Mouse (Mus musculus) neural tube, embryonic 15.5 days (tissue): ENCODE measurements around the gene Rere. TPM values are rescaled to one million over a fixed set of nuclear protein-coding genes. Genes with fewer than 3 reads are reported as not detected.
A peak's percentile ranks its signal among the peaks of the same experiment; 100 is the strongest.

Experiments
- ATAC-seq: fragments of 200-750 bp; cut with Nextera tagmentation; 2 replicates; pipeline ENCODE4 v1.8.0; 2017; ENCODE audit warnings: mild to moderate bottlenecking, moderate TSS enrichment, moderate library complexity; ENCODE audit not compliant: low FRiP score
- H3K27ac ChIP-seq: fragments of 300-500 bp; sonication (generic); replicated peaks from 2 replicates; pipeline ENCODE4 v1.5.1; 2015; ENCODE audit warnings: mild to moderate bottlenecking, inconsistent platforms
- H3K27me3 ChIP-seq: fragments of 300-500 bp; sonication (generic); replicated peaks from 2 replicates; pipeline ENCODE4 v1.6.1; 2015; ENCODE audit warnings: inconsistent platforms
- H3K36me3 ChIP-seq: fragments of 300-500 bp; sonication (generic); 2 replicates; pipeline ENCODE4 v1.6.1; 2015; ENCODE audit warnings: inconsistent platforms
- H3K4me1 ChIP-seq: fragments of 300-500 bp; sonication (generic); 2 replicates; pipeline ENCODE4 v1.6.1; 2015; ENCODE audit warnings: inconsistent platforms
- H3K4me2 ChIP-seq: fragments of 300-500 bp; sonication (generic); 2 replicates; pipeline ENCODE4 v1.6.1; 2015; ENCODE audit warnings: inconsistent platforms, mild to moderate bottlenecking, moderate library complexity
- H3K4me3 ChIP-seq: fragments of 300-500 bp; sonication (generic); replicated peaks from 2 replicates; pipeline ENCODE4 v1.5.1; 2015; ENCODE audit warnings: mild to moderate bottlenecking, inconsistent platforms
- H3K9ac ChIP-seq: fragments of 300-500 bp; sonication (generic); replicated peaks from 2 replicates; pipeline ENCODE4 v1.6.1; 2015; ENCODE audit warnings: mild to moderate bottlenecking, inconsistent platforms
- H3K9me3 ChIP-seq: fragments of 300-500 bp; sonication (generic); replicated peaks from 2 replicates; pipeline ENCODE4 v1.6.1; 2016; ENCODE audit warnings: inconsistent platforms
- WGBS: fragments of 180-500 bp; shearing (Covaris S2); methylation state at CpG from one replicate; pipeline ENCODE4 v1.1.7; 2015; ENCODE audit warnings: mixed read lengths; 5-methylcytosine and 5-hydroxymethylcytosine counted together
- polyA plus RNA-seq: library from polyadenylated mRNA; unstranded; fragments of >200 nt; fragmentation: Nextera tagmentation; extraction: Ambion mirVana; gene quantifications from 2 replicates; pipeline ENCODE4 v1.2.1, GENCODE M21; 2015

Gene Rere
- polyA plus RNA-seq, 1 experiment from 2014 or later, result 34.6 TPM

- Histone ChIP-seq H3K27ac (peak within 1 kb of the TSS; percentile 75), H3K4me1 (peaks cover 26% of the 10 kb centered on the region), H3K9me3 (no peaks in the 10 kb centered on the region), H3K4me2 (peak within 1 kb of the TSS; percentile 63), H3K9ac (peak within 1 kb of the TSS; percentile 76), H3K4me3 (peak within 1 kb of the TSS; percentile 62), H3K27me3 (peaks cover 3% of the 10 kb centered on the region; the same call in 1 of the 2 replicates), H3K36me3 (peaks cover 5% of the 10 kb centered on the region; the same call in 1 of the 2 replicates)
- WGBS, result 6% methylated on average over 41 of the region's 41 CpGs
- peak; percentile 81 for ATAC-seq
Observed at GRCm38 (mm10) chr4:150651390-150652277, 370.2 kb downstream of the Rere start, which contains the start of gene Slc45a1. Slc45a1 (minus strand) TSS chr4:150652174.

GRCm38 (mm10) chr4:150653072-150653599, 371.7 kb downstream of the Rere start:
- ATAC-seq, result no peak
- Histone ChIP-seq H3K27ac (no peak overlapping the region), H3K27me3 (peaks cover 3% of the 10 kb centered on the region; the same call in 1 of the 2 replicates), H3K4me1 (peaks cover 26% of the 10 kb centered on the region), H3K4me3 (no peak overlapping the region), H3K9me3 (no peaks in the 10 kb centered on the region), H3K36me3 (peaks cover 5% of the 10 kb centered on the region; the same call in 1 of the 2 replicates), H3K4me2 (no peak overlapping the region), H3K9ac (no peak overlapping the region)
- 52% methylated on average over 10 of the region's 11 CpGs for WGBS

GRCm38 (mm10) chr4:150655989-150656388, 374.5 kb downstream of the Rere start:
- H3K9ac ChIP-seq, result peak overlapping the region; percentile 24; the same call in 1 of the 2 replicates
- H3K4me1 ChIP-seq, result peaks cover 30% of the 10 kb centered on the region
- no peaks in the 10 kb centered on the region for H3K36me3 ChIP-seq
- H3K4me2 ChIP-seq, result peak overlapping the region; percentile 42
- H3K27ac ChIP-seq, result no peak overlapping the region
- ATAC-seq, result peak; percentile 62
- no peak overlapping the region for H3K4me3 ChIP-seq
- 5% methylated on average over 17 of the region's 17 CpGs for WGBS
- H3K9me3 ChIP-seq, result no peaks in the 10 kb centered on the region
- H3K27me3 ChIP-seq, result peaks cover 3% of the 10 kb centered on the region; the same call in 1 of the 2 replicates

DNA sequence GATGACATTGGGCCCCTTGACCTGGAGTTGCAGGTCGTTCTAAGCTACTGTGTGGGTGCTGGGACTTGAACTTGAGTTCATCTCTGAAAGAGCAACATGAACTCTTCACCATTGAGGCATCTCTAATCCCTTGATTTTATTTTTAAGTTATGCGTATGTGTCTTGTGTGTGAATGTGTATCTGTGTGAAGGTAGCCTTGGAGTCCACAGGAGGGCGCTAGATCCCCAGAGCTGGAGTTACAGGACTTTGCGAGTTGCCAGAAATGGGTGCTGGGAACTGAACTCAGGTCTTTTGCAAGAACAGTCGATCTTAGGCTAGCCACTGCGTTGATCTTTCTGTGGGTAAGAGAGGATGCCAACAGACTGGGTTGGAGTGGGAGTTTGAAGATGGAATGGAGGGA, 375.1 kb downstream of the Rere start:
- ATAC-seq, result no peak
- peaks cover 30% of the 10 kb centered on the region for H3K4me1 ChIP-seq
- WGBS, result 87% methylated on average over 6 of the region's 6 CpGs
- no peaks in the 10 kb centered on the region for H3K9me3 ChIP-seq
- no peaks in the 10 kb centered on the region for H3K36me3 ChIP-seq
- peaks cover 3% of the 10 kb centered on the region; the same call in 1 of the 2 replicates for H3K27me3 ChIP-seq
- no peak overlapping the region for H3K4me3 ChIP-seq
- H3K4me2 ChIP-seq, result no peak overlapping the region
- H3K27ac ChIP-seq, result no peak overlapping the region
- no peak overlapping the region for H3K9ac ChIP-seq

GRCm38 (mm10) chr4:150659926-150660610, 378.6 kb downstream of the Rere start:
- Histone ChIP-seq H3K27me3 (peaks cover 2% of the 10 kb centered on the region; the same call in 1 of the 2 replicates), H3K36me3 (no peaks in the 10 kb centered on the region), H3K9me3 (no peaks in the 10 kb centered on the region), H3K4me1 (peaks cover 27% of the 10 kb centered on the region), H3K27ac (peak overlapping the region; percentile 71), H3K4me3 (no peak overlapping the region), H3K4me2 (no peak overlapping the region), H3K9ac (no peak overlapping the region)
- 79% methylated on average over 9 of the region's 9 CpGs for WGBS
- no peak for ATAC-seq

DNA sequence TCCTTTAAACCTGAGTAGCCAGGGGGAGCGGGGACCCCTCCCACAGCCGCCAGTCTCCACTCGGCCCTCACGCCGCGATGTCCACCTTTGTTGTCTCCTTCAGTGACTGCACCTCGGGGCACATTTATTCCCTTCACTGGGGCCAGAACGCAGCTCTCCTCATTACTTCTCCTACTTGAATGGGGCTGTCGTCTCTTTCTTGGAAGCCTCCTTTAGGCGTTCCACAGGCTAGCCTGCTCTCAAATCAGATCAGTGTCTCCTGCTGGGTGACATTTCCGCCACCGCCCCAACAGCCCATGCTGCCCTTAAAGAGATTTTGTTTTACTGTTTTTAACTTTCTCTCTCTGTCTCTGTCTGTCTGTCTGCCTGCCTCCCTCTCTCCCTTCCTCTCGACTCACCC, 380.4 kb downstream of the Rere start:
- H3K27me3 ChIP-seq, result no peaks in the 10 kb centered on the region
- H3K4me3 ChIP-seq, result peak overlapping the region; percentile 4; the same call in 1 of the 2 replicates
- H3K9ac ChIP-seq, result no peak overlapping the region
- peaks cover 23% of the 10 kb centered on the region for H3K4me1 ChIP-seq
- peak overlapping the region; percentile 71 for H3K27ac ChIP-seq
- no peaks in the 10 kb centered on the region for H3K36me3 ChIP-seq
- WGBS, result 4% methylated on average over 13 of the region's 13 CpGs
- H3K4me2 ChIP-seq, result peak overlapping the region; percentile 45
- H3K9me3 ChIP-seq, result no peaks in the 10 kb centered on the region
- ATAC-seq, result peak; percentile 40; the same call in 1 of the 2 replicates

GRCm38 (mm10) chr4:150663192-150663591, 381.7 kb downstream of the Rere start:
- ATAC-seq, result no peak
- Histone ChIP-seq H3K27me3 (no peaks in the 10 kb centered on the region), H3K9me3 (no peaks in the 10 kb centered on the region), H3K4me1 (peaks cover 23% of the 10 kb centered on the region), H3K4me2 (no peak overlapping the region), H3K27ac (peak overlapping the region; percentile 71; the same call in 1 of the 2 replicates), H3K9ac (no peak overlapping the region), H3K4me3 (no peak overlapping the region), H3K36me3 (no peaks in the 10 kb centered on the region)
- 61% methylated on average over 12 of the region's 12 CpGs for WGBS

GRCm38 (mm10) chr4:150664726-150665125, 383.3 kb downstream of the Rere start:
- H3K27ac ChIP-seq, result no peak overlapping the region
- ATAC-seq, result no peak
- no peaks in the 10 kb centered on the region for H3K27me3 ChIP-seq
- H3K36me3 ChIP-seq, result no peaks in the 10 kb centered on the region
- H3K9me3 ChIP-seq, result no peaks in the 10 kb centered on the region
- no peak overlapping the region for H3K4me3 ChIP-seq
- WGBS, result 87% methylated on average over 7 of the region's 7 CpGs
- H3K9ac ChIP-seq, result no peak overlapping the region
- H3K4me2 ChIP-seq, result no peak overlapping the region
- peaks cover 23% of the 10 kb centered on the region for H3K4me1 ChIP-seq

GRCm38 (mm10) chr4:150665806-150666205, 384.4 kb downstream of the Rere start:
- no peaks in the 10 kb centered on the region for H3K27me3 ChIP-seq
- no peak for ATAC-seq
- H3K4me3 ChIP-seq, result no peak overlapping the region
- H3K36me3 ChIP-seq, result no peaks in the 10 kb centered on the region
- no peak overlapping the region for H3K4me2 ChIP-seq
- WGBS, result 87% methylated on average over 10 of the region's 10 CpGs
- peaks cover 17% of the 10 kb centered on the region for H3K4me1 ChIP-seq
- H3K9me3 ChIP-seq, result no peaks in the 10 kb centered on the region
- no peak overlapping the region for H3K9ac ChIP-seq
- no peak overlapping the region for H3K27ac ChIP-seq
